Comparison of ENCODE assay signal across 7 mouse cellular contexts in genomic region chr14:118473831-118474193, GRCm38 (mm10).
DNase-seq lines count a peak whose midpoint lies in the region; ATAC-seq and TF ChIP-seq lines count a peak whose summit lies in the region.

No protein-coding gene starts in this region.

- H3K9me3 ChIP-seq in E14TG2a.4 (ENCODE audit: low read length), result peaks cover 7% of the 10 kb centered on the region; the same call in 1 of the 2 replicates
- H3K9me3 ChIP-seq in forebrain, embryonic 12.5 days, result peaks cover 3% of the 10 kb centered on the region; the same call in 1 of the 2 replicates
- H3K9me3 ChIP-seq in hindbrain, postnatal 0 days (ENCODE audit: low read length), result no peaks in the 10 kb centered on the region
- no peaks in the 10 kb centered on the region for H3K9me3 ChIP-seq in liver, embryonic 14.5 days (ENCODE audit: control insufficient read depth, low read length)

- TF ChIP-seq CTCF in E14TG2a.4 (conservative IDR thresholded peaks at IDR 0.05; ENCODE audit: low read length), result no peak
- no peak for TF ChIP-seq CTCF in hindbrain, postnatal 0 days (IDR thresholded peaks at IDR 0.05; ENCODE audit: low read depth)
- TF ChIP-seq CTCF in liver, embryonic 14.5 days (IDR thresholded peaks at IDR 0.05; ENCODE audit: low read depth), result no peak

- peak overlapping the region; percentile 60 for H3K9ac ChIP-seq in forebrain, embryonic 12.5 days
- peak overlapping the region; percentile 45; the same call in 1 of the 2 replicates for H3K9ac ChIP-seq in hindbrain, postnatal 0 days (replicated peaks; ENCODE audit: low read length)
- H3K9ac ChIP-seq in liver, embryonic 14.5 days (replicated peaks), result no peak overlapping the region

- H3K36me3 ChIP-seq in E14TG2a.4 (ENCODE audit: insufficient read depth, low read length), result no peaks in the 10 kb centered on the region
- no peaks in the 10 kb centered on the region for H3K36me3 ChIP-seq in forebrain, embryonic 12.5 days (replicated peaks)
- H3K36me3 ChIP-seq in hindbrain, postnatal 0 days (ENCODE audit: insufficient read depth, low read length), result no peaks in the 10 kb centered on the region
- no peaks in the 10 kb centered on the region for H3K36me3 ChIP-seq in liver, embryonic 14.5 days (replicated peaks; ENCODE audit: control insufficient read depth, insufficient read depth, low read depth)

- DNase-seq in CD4-positive helper T cell, adult 2 months (ENCODE audit: low read depth, low spot score), result peak; percentile 12
- DNase-seq in hindbrain, postnatal 0 days (ENCODE audit: low spot score), result peak; percentile 84
- DNase-seq in liver, embryonic 14.5 days (ENCODE audit: low read depth in 3 of 3, low spot score in 3 of 3), result no peak
- peak; percentile 15 for DNase-seq in ovary, postnatal 36 days (ENCODE audit: low spot score)

- H3K4me1 ChIP-seq in E14TG2a.4 (replicated peaks; ENCODE audit: low read depth, low read length), result peaks cover 29% of the 10 kb centered on the region
- H3K4me1 ChIP-seq in forebrain, embryonic 12.5 days, result peaks cover 24% of the 10 kb centered on the region
- 0 out of 2 replicates have a peak, but pooled peaks cover 4% of the 10 kb centered on the region for H3K4me1 ChIP-seq in hindbrain, postnatal 0 days (ENCODE audit: insufficient read depth, low read length)
- no peaks in the 10 kb centered on the region for H3K4me1 ChIP-seq in liver, embryonic 14.5 days (replicated peaks; ENCODE audit: control insufficient read depth in 2 of 2, insufficient read depth in 2 of 2, low read length in 1 of 2)

- H3K4me2 ChIP-seq in forebrain, embryonic 12.5 days, result peak overlapping the region; percentile 95
- peak overlapping the region; percentile 93 for H3K4me2 ChIP-seq in hindbrain, postnatal 0 days (ENCODE audit: low read depth, low read length)
- peak overlapping the region; percentile 47 for H3K4me2 ChIP-seq in liver, embryonic 14.5 days (ENCODE audit: low read depth)

- TF ChIP-seq EP300 in liver, embryonic 14.5 days (IDR thresholded peaks at IDR 0.05; ENCODE audit: low read depth), result no peak

- H3K27me3 ChIP-seq in E14TG2a.4 (ENCODE audit: insufficient read depth, low read length), result peaks cover 17% of the 10 kb centered on the region
- peaks cover 43% of the 10 kb centered on the region for H3K27me3 ChIP-seq in forebrain, embryonic 12.5 days
- peaks cover 8% of the 10 kb centered on the region; the same call in 1 of the 2 replicates for H3K27me3 ChIP-seq in hindbrain, postnatal 0 days (ENCODE audit: insufficient read depth, low read length)
- peaks cover 22% of the 10 kb centered on the region for H3K27me3 ChIP-seq in liver, embryonic 14.5 days (ENCODE audit: control insufficient read depth, insufficient read depth, low read length)

- WGBS in forebrain, embryonic 12.5 days, result under 1% methylated on average over 37 of the region's 37 CpGs
- under 1% methylated on average over 37 of the region's 37 CpGs for WGBS in hindbrain, postnatal 0 days
- under 1% methylated on average over 37 of the region's 37 CpGs for WGBS in liver, embryonic 14.5 days (ENCODE audit: insufficient replicate concordance)

- peak; percentile 80 for ATAC-seq in forebrain, embryonic 12.5 days (ENCODE audit: low FRiP score)
- peak; percentile 78 for ATAC-seq in hindbrain, postnatal 0 days
- no peak for ATAC-seq in liver, embryonic 14.5 days (ENCODE audit: insufficient read depth)
- no peak for ATAC-seq in megakaryocyte-erythroid progenitor cell, adult 5-6 weeks (replicated peaks; ENCODE audit: low FRiP score, low TSS enrichment, poor library complexity, severe bottlenecking)

- peak overlapping the region; percentile 75 for H3K4me3 ChIP-seq in E14TG2a.4 (replicated peaks; ENCODE audit: low read length)
- peak overlapping the region; percentile 52 for H3K4me3 ChIP-seq in forebrain, embryonic 12.5 days (replicated peaks)
- peak overlapping the region; percentile 53 for H3K4me3 ChIP-seq in hindbrain, postnatal 0 days (ENCODE audit: low read length)
- H3K4me3 ChIP-seq in liver, embryonic 14.5 days (ENCODE audit: insufficient read depth in 1 of 2, low read depth in 2 of 2, low read length in 2 of 2), result peak overlapping the region in 1 of 2 experiments; percentile 31; a peak in 2 of 4 replicates

- no peak overlapping the region for H3K27ac ChIP-seq in forebrain, embryonic 12.5 days
- H3K27ac ChIP-seq in hindbrain, postnatal 0 days, result no peak overlapping the region
- H3K27ac ChIP-seq in liver, embryonic 14.5 days, result no peak overlapping the region

Comparison
In these comparisons a context has a peak if more than half of its experiments do, and no peak if none do; other contexts are left out.
1. DNase-seq: peak in CD4-positive helper T cell, adult 2 months (single experiment), hindbrain, postnatal 0 days (single experiment) and ovary, postnatal 36 days (single experiment); none in liver, embryonic 14.5 days (0 of 3).
2. ATAC-seq: peak in forebrain, embryonic 12.5 days (single experiment) and hindbrain, postnatal 0 days (single experiment); none in liver, embryonic 14.5 days (single experiment) and megakaryocyte-erythroid progenitor cell, adult 5-6 weeks (single experiment).
3. Peak in every context shown above with its lines, with median percentiles within 50 percentile points of each other: H3K4me2 ChIP-seq.